Mouse (Mus musculus): Measurements from ENCODE around the gene Kif1c. TPM values are rescaled to one million over a fixed set of nuclear protein-coding genes. Genes with fewer than 3 reads are reported as not detected.
A peak's percentile ranks its signal among the peaks of the same experiment; 100 is the strongest.

Gene Kif1c
- total and polyA plus RNA-seq, 3 experiments, result 19.8 to 21.7 TPM; not detected in 1

DNA sequence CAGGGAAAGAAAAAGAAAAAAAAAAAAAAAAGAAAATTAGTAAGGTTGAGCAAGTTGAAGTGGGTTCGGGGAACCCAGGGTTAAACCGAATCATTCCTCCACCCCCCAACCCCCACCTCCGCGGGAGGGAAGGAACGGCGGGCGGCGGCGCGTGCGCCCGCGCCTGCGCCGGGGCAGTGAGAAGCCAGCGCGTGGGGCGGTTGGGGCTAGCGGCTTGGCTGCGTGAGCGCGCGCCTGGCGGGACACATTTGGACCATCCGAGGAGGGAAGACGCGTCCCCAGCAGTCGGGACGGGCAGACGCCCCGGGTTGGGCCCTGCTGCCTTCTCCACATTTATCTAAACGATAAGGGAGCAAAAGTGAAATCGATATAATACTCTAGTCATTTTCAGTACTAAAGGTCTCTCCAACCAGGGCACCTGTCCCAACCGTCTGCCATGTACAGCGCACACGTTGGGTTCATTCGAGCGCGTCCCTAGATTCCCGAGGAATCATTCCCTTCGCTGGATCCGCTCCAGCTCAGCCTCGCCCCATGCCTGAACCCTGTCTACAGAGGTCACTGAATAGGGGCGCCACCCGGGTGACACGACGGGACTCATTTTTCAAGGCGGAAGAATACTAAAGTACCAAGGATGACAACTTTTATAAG is 45.3 kb upstream of the Kif1c start (continued):
- TF ChIP-seq USF1 (IDR thresholded peaks at IDR 0.05; ENCODE audit: low read depth, low read length) (peak; percentile 45; the same call in 1 of the 2 replicates), ZKSCAN1 (IDR thresholded peaks at IDR 0.05; ENCODE audit: low read depth, low read length) (no peak), POLR2AphosphoS2 (IDR thresholded peaks at IDR 0.05; ENCODE audit: low read length) (peak; percentile 66; the same call in 1 of the 2 replicates), ZMIZ1 (IDR thresholded peaks at IDR 0.05; ENCODE audit: low read depth, low read length) (peak; percentile 78; the same call in 1 of the 2 replicates), ETS1 (IDR thresholded peaks at IDR 0.05; ENCODE audit: low read depth, low read length) (0 out of 2 replicates have a peak, but pooled peaks have one; percentile 17), KAT2A (conservative IDR thresholded peaks at IDR 0.05; ENCODE audit: low read depth, low read length) (peak; percentile 62), MAZ (IDR thresholded peaks at IDR 0.05; ENCODE audit: low read depth, low read length) (peak; percentile 95)

DNA sequence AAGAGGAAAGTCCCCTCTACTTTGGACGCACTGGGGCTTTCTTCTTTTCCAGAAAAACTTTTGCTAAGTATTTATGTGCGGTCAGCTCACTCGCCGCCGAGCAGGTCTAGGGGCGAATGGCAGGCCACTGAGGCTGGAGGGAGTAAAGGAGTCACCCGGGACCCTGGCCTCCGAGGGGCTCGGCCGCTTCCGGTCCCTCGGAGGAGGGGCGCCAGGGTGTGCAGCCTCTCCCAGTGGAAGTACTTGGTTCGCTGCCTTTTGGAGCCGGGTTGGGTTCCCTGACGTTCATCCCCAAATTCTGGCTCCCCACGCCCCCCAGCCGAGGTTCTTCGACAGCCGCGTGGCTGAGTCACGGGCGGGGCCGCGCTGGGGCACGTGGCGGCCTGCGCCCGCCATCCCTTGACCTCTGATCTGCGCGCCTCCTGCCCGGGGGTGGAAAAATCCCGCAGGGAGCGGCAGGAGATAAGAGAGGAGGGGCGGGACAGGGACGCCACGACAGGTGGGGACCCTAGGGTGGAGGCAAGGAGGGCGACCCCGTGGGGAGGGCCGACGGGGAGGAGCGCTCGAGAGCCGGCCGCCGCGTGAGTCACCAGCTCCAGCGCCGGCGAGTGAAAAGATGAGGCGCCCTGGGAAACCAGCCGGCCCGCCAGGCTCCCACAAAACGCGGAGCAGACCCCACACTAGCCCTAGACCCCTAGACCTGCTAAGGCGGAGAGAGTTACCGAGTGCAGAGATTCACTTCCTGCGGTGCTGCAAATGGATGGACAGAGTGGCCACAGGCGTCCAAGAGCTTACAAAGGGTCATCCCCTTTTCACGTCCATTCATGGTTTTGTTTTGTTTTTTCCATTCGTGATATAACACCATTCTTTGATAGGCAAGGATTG is 44.5 kb upstream of the Kif1c start:
- H3K27me3 ChIP-seq (ENCODE audit: control insufficient read depth in 1 of 2, insufficient read depth in 2 of 2, low read length in 2 of 2), result no peaks in the 10 kb centered on the region
- peak; percentile 90 for DNase-seq (ENCODE audit: low read depth, low spot score)
- H3K36me3 ChIP-seq (ENCODE audit: control insufficient read depth in 1 of 2, insufficient read depth in 2 of 2, low read length in 2 of 2), result peaks cover 8 to 30% of the 10 kb centered on the region in 2 experiments; a peak in 3 of 4 replicates
- H3K9me3 ChIP-seq (replicated peaks; ENCODE audit: insufficient read depth, low read length), result no peaks in the 10 kb centered on the region
- peaks cover 51% of the 10 kb centered on the region for H3K79me2 ChIP-seq (ENCODE audit: control insufficient read depth, insufficient read depth, low read length, poor library complexity)
- peak overlapping the region; percentile 99 for H3K27ac ChIP-seq (ENCODE audit: control insufficient read depth, low read depth, low read length)
- no peak for TF ChIP-seq GABPA (IDR thresholded peaks at IDR 0.05; ENCODE audit: low read depth, low read length)
- TF ChIP-seq RAD21 (IDR thresholded peaks at IDR 0.05; ENCODE audit: low read depth, low read length), result no peak
- no peak for TF ChIP-seq SMC3 (IDR thresholded peaks at IDR 0.05; ENCODE audit: low read depth, low read length)
- peak; percentile 94 for TF ChIP-seq MAX (IDR thresholded peaks at IDR 0.05; ENCODE audit: low read length)
- TF ChIP-seq MYB (IDR thresholded peaks at IDR 0.05; ENCODE audit: low read depth, low read length), result no peak
- no peak for TF ChIP-seq ZNF384 (IDR thresholded peaks at IDR 0.05; ENCODE audit: low read depth, low read length)
- TF ChIP-seq MAZ (IDR thresholded peaks at IDR 0.05; ENCODE audit: low read depth, low read length), result peak; percentile 90
- no peak for TF ChIP-seq CHD2 (IDR thresholded peaks at IDR 0.05; ENCODE audit: low read length)
- TF ChIP-seq USF1 (IDR thresholded peaks at IDR 0.05; ENCODE audit: low read depth, low read length), result peak; percentile 79
- TF ChIP-seq ZMIZ1 (IDR thresholded peaks at IDR 0.05; ENCODE audit: low read depth, low read length), result peak; percentile 32; the same call in 1 of the 2 replicates
- TF ChIP-seq CTCF (IDR thresholded peaks at IDR 0.05 in 2 of 3, conservative IDR thresholded peaks at IDR 0.05 in 1 of 3; ENCODE audit: control insufficient read depth in 1 of 3, insufficient read depth in 1 of 3, low read depth in 2 of 3, low read length in 3 of 3, poor library complexity in 1 of 3, severe bottlenecking in 1 of 3), result no peak
- peak; percentile 15 for TF ChIP-seq TCF12 (IDR thresholded peaks at IDR 0.05; ENCODE audit: low read depth, low read length)
- no peak for TF ChIP-seq MEF2A (IDR thresholded peaks at IDR 0.05; ENCODE audit: extremely low read depth, insufficient replicate concordance, low read depth, low read length, poor library complexity, severe bottlenecking)
- TF ChIP-seq MXI1 (IDR thresholded peaks at IDR 0.05; ENCODE audit: low read depth, low read length), result peak; percentile 82
- peak; percentile 23; the same call in 1 of the 2 replicates for TF ChIP-seq NRF1 (IDR thresholded peaks at IDR 0.05; ENCODE audit: insufficient read depth, low read depth, low read length, poor library complexity, severe bottlenecking)
- TF ChIP-seq ELF1 (IDR thresholded peaks at IDR 0.05; ENCODE audit: low read depth, low read length), result peak; percentile 51; the same call in 1 of the 2 replicates
- peak; percentile 41; the same call in 1 of the 2 replicates for TF ChIP-seq BHLHE40 (IDR thresholded peaks at IDR 0.05; ENCODE audit: borderline replicate concordance, low read depth, low read length)
- no peak; the same call in 1 of the 2 replicates for TF ChIP-seq CHD1 (IDR thresholded peaks at IDR 0.05; ENCODE audit: low read depth, low read length)
- TF ChIP-seq MAFK (IDR thresholded peaks at IDR 0.05; ENCODE audit: borderline replicate concordance, low read depth, low read length), result no peak
- TF ChIP-seq TAL1 (IDR thresholded peaks at IDR 0.05; ENCODE audit: low read length), result no peak
- peak in 1 of 2 experiments; percentile 57; a peak in 3 of 4 replicates for TF ChIP-seq EP300 (IDR thresholded peaks at IDR 0.05; ENCODE audit: low read depth in 1 of 2, low read length in 2 of 2)
- peak; percentile 29; the same call in 1 of the 2 replicates for TF ChIP-seq HCFC1 (IDR thresholded peaks at IDR 0.05; ENCODE audit: low read depth, low read length)
- TF ChIP-seq NELFE (IDR thresholded peaks at IDR 0.05; ENCODE audit: low read depth, low read length), result peak; percentile 50; the same call in 1 of the 2 replicates
- TF ChIP-seq POLR2AphosphoS5 (IDR thresholded peaks at IDR 0.05; ENCODE audit: borderline replicate concordance, low read depth, low read length), result no peak
- peak; percentile 90 for TF ChIP-seq MYC (IDR thresholded peaks at IDR 0.05; ENCODE audit: low read depth, low read length)
- TF ChIP-seq POLR2AphosphoS2 (IDR thresholded peaks at IDR 0.05; ENCODE audit: low read length), result no peak
- TF ChIP-seq POLR2A (IDR thresholded peaks at IDR 0.05; ENCODE audit: control insufficient read depth in 1 of 2, insufficient read depth in 1 of 2, low read depth in 1 of 2, low read length in 2 of 2, poor library complexity in 1 of 2), result peak; percentile 11 to 60
- H3K4me1 ChIP-seq (ENCODE audit: control insufficient read depth in 1 of 2, insufficient read depth in 2 of 2, low read length in 2 of 2), result peaks cover 3 to 34% of the 10 kb centered on the region in 2 experiments
- H3K9ac ChIP-seq (ENCODE audit: control insufficient read depth, low read depth, low read length, poor library complexity, severe bottlenecking), result peak overlapping the region; percentile 88
- H3K4me3 ChIP-seq (ENCODE audit: control insufficient read depth in 1 of 2, insufficient read depth in 1 of 2, low read depth in 2 of 2, low read length in 2 of 2), result peak overlapping the region; percentile 74 to 80
